Mouse (Mus musculus): ENCODE measurements around the gene Fam92b.

- TF ChIP-seq POLR2A (IDR thresholded peaks at IDR 0.05; ENCODE audit: low read depth, low read length) (no peak), CTCF (IDR thresholded peaks at IDR 0.05; ENCODE audit: extremely low read depth, insufficient read depth, insufficient read length, insufficient replicate concordance) (no peak)
Measured at GRCm38 (mm10) chr8:120167136-120167535, 10.1 kb downstream of the Fam92b start.

Data from spleen, adult 2 months (tissue).